Mouse (Mus musculus) stomach, embryonic 16.5 days (tissue): ENCODE results near the gene Cnn1. TPM values are rescaled to one million over a fixed set of nuclear protein-coding genes. Genes with fewer than 3 reads are reported as not detected.

ENCODE experiments used
- ATAC-seq: fragments of 200-750 bp; cut with Nextera tagmentation; 2 replicates; pipeline ENCODE4 v1.8.0; 2017; ENCODE audit warnings: moderate number of reproducible peaks, moderate TSS enrichment; ENCODE audit not compliant: insufficient read depth, low FRiP score
- H3K27ac ChIP-seq: fragments of 300-500 bp; sonication (generic); 2 replicates; pipeline ENCODE4 v1.5.1; 2014; ENCODE audit warnings: low read length
- H3K27me3 ChIP-seq: fragments of 300-500 bp; sonication (generic); 2 replicates; pipeline ENCODE4 v1.6.1; 2014; ENCODE audit warnings: low read length, control low read depth, mixed read lengths; ENCODE audit not compliant: control insufficient read depth, insufficient read depth
- H3K36me3 ChIP-seq: fragments of 300-500 bp; sonication (generic); 2 replicates; pipeline ENCODE4 v1.6.1; 2014; ENCODE audit warnings: low read length; ENCODE audit not compliant: control insufficient read depth, insufficient read depth
- H3K4me1 ChIP-seq: fragments of 300-500 bp; sonication (generic); 2 replicates; pipeline ENCODE4 v1.6.1; 2014; ENCODE audit warnings: low read length, control low read depth, mixed read lengths; ENCODE audit not compliant: control insufficient read depth, insufficient read depth
- H3K4me2 ChIP-seq: fragments of 300-500 bp; sonication (generic); 2 replicates; pipeline ENCODE4 v1.6.1; 2014; ENCODE audit warnings: low read depth, low read length, mixed read lengths
- H3K4me3 ChIP-seq: fragments of 300-500 bp; sonication (generic); replicated peaks from 2 replicates; pipeline ENCODE4 v1.5.1; 2014; ENCODE audit warnings: mild to moderate bottlenecking, low read length
- H3K9ac ChIP-seq: fragments of 300-500 bp; sonication (generic); 2 replicates; pipeline ENCODE4 v1.6.1; 2014; ENCODE audit warnings: low read length
- H3K9me3 ChIP-seq: fragments of 300-500 bp; sonication (generic); replicated peaks from 2 replicates; pipeline ENCODE4 v1.6.1; 2016; ENCODE audit warnings: low read length, control low read depth; ENCODE audit not compliant: control insufficient read depth
- WGBS: fragments of 180-500 bp; shearing (Covaris S2); extraction: QIAGEN DNeasy Blood & Tissue Kit; methylation state at CpG from one replicate; pipeline ENCODE4 v1.1.7; 2014; 5-methylcytosine and 5-hydroxymethylcytosine counted together
- polyA plus RNA-seq: library from polyadenylated mRNA; unstranded; fragments of >200 nt; fragmentation: Nextera tagmentation; extraction: Ambion mirVana; gene quantifications from 2 replicates; pipeline ENCODE4 v1.2.1, GENCODE M21; 2015

Cnn1 gene
- 505 and 582 TPM in 2 replicates for polyA plus RNA-seq

- Histone ChIP-seq H3K4me3 (peak within 1 kb of the TSS; percentile 38), H3K9ac (peak within 1 kb of the TSS; percentile 63), H3K27ac (peak within 1 kb of the TSS; percentile 84), H3K4me2 (peak within 1 kb of the TSS; percentile 36), H3K4me1 (0 out of 2 replicates have a peak, but pooled peaks cover 4% of the 10 kb centered on the region), H3K27me3 (peaks cover 24% of the 10 kb centered on the region), H3K9me3 (no peaks in the 10 kb centered on the region), H3K36me3 (no peaks in the 10 kb centered on the region)
- 5% methylated on average over 14 of the region's 14 CpGs for WGBS
- ATAC-seq, result peak; percentile 62; the same call in 1 of the 2 replicates
Measured at GRCm38 (mm10) chr9:22098993-22099696, at the start of gene Cnn1. Gene Cnn1, plus strand, starts transcription at chr9:22099216.

DNA sequence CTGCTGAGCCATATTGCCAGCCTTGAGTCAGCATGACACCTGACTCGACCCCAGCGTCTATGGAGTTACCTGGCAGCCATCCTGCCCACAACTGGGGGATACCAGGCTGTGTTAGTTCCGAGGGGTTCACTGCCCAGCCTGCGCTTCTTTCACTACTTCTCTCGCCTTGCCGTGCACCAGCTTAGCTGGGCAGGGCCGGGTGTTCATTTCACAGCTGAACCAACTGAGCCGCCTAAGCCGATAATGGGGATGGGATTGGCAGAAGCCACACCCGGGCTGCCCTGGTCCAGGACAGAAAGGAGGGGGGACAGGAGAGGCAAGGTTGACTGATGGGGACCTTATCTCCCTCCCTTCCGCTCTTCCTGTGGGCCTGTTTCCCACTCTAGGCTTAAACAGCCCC, 49.7 kb upstream of the Cnn1 start:
- Histone ChIP-seq H3K4me2 (no peak overlapping the region), H3K27ac (no peak overlapping the region), H3K36me3 (no peaks in the 10 kb centered on the region), H3K27me3 (peaks cover 44% of the 10 kb centered on the region), H3K4me1 (peaks cover 16% of the 10 kb centered on the region), H3K9ac (no peak overlapping the region), H3K4me3 (no peak overlapping the region), H3K9me3 (no peaks in the 10 kb centered on the region)
- WGBS, result 59% methylated on average over 11 of the region's 11 CpGs
- ATAC-seq, result no peak

GRCm38 (mm10) chr9:22049721-22050270, 49.2 kb upstream of the Cnn1 start:
- no peak overlapping the region; the same call in 1 of the 2 replicates for H3K4me3 ChIP-seq
- H3K4me1 ChIP-seq, result peaks cover 16% of the 10 kb centered on the region
- H3K9me3 ChIP-seq, result no peaks in the 10 kb centered on the region
- WGBS, result 49% methylated on average over 4 of the region's 4 CpGs
- peaks cover 49% of the 10 kb centered on the region for H3K27me3 ChIP-seq
- H3K27ac ChIP-seq, result no peak overlapping the region
- H3K9ac ChIP-seq, result no peak overlapping the region
- no peak for ATAC-seq
- no peaks in the 10 kb centered on the region for H3K36me3 ChIP-seq
- H3K4me2 ChIP-seq, result 0 out of 2 replicates have a peak overlapping the region, but pooled peaks have one; percentile 59

- ATAC-seq, result peak; percentile 76
- Histone ChIP-seq H3K4me3 (peak overlapping the region; percentile 38), H3K36me3 (no peaks in the 10 kb centered on the region), H3K9ac (peak overlapping the region; percentile 43), H3K27ac (no peak overlapping the region), H3K4me2 (peak overlapping the region; percentile 59), H3K9me3 (no peaks in the 10 kb centered on the region), H3K4me1 (peaks cover 17% of the 10 kb centered on the region), H3K27me3 (peaks cover 56% of the 10 kb centered on the region)
- 1% methylated on average over 43 of the region's 43 CpGs for WGBS
Measured at GRCm38 (mm10) chr9:22050351-22050889, 48.6 kb upstream of the Cnn1 start.

DNA sequence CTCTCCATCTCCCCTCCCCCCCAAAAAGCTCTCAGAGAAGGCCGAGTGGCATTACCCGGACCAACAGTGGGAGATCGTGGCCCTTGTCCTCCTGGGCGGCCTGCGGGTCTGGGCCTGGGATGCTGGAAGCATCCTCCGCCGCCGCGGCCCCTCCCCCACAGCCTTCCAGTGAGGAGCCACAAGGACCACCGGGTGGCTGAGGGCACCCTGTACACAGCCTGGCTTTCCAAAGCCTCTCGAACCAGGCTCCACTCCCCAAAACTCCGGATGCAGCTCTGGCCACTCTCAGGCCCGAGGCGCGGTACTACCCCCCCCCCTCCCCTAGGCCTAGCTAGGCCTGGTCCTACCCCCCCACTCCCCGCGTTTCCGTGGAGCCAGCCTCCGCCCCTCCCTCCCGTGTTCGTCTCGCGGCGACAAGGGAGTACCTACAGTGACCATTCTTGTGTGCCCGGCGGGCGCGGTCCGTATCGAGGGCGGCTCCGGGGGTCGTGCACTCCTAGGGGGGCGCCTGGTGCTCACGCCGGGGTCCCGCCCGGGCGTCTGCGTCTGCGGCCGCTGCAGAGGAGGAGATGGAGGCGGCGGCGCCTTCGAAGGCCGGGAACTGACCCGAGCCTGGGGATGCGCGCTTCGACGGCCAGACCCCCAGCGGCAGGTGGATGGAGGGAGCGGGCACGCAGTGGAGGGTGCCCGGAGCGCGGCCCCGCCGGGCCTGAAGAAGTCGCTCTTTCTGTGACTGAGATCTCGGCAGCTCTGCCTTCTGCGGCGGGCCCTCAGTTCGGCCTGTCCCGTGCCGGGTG, 47.7 kb upstream of the Cnn1 start:
- H3K36me3 ChIP-seq, result no peaks in the 10 kb centered on the region
- ATAC-seq, result 0 out of 2 replicates have a peak, but pooled peaks have one; percentile 3
- H3K4me2 ChIP-seq, result peak overlapping the region; percentile 59
- H3K9me3 ChIP-seq, result no peaks in the 10 kb centered on the region
- 2% methylated on average over 65 of the region's 67 CpGs for WGBS
- no peak overlapping the region for H3K27ac ChIP-seq
- H3K4me1 ChIP-seq, result peaks cover 18% of the 10 kb centered on the region
- peaks cover 56% of the 10 kb centered on the region for H3K27me3 ChIP-seq
- H3K4me3 ChIP-seq, result peak overlapping the region; percentile 38
- H3K9ac ChIP-seq, result peak overlapping the region; percentile 43

DNA sequence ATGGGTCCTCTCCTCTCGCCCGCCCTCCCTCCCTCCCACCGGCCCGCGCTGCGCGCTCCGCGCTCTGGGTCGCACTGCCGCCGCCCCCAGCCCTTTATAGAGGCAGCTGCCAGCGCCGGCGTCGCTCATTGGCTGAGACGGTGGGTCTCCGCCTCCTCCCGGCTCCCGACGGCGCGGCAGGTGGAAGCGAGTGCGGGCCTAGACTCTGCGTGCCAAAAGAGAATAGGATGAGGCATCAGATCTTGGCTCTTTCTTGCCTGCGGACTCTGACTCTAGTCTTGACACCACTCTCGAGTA, 47.1 kb upstream of the Cnn1 start, which contains the start of gene Elavl3:
Gene Elavl3, minus strand, starts transcription at position 66 of the 297 bp plus-strand sequence.
- no peak for ATAC-seq
- H3K27me3 ChIP-seq, result peaks cover 56% of the 10 kb centered on the region
- H3K9me3 ChIP-seq, result no peaks in the 10 kb centered on the region
- WGBS, result 2% methylated on average over 28 of the region's 28 CpGs
- peak within 1 kb of the TSS; percentile 43 for H3K9ac ChIP-seq
- H3K36me3 ChIP-seq, result no peaks in the 10 kb centered on the region
- H3K4me3 ChIP-seq, result peak within 1 kb of the TSS; percentile 38
- no peak within 1 kb of the TSS for H3K27ac ChIP-seq
- H3K4me2 ChIP-seq, result peak within 1 kb of the TSS; percentile 59
- peaks cover 18% of the 10 kb centered on the region for H3K4me1 ChIP-seq

GRCm38 (mm10) chr9:22053657-22054056, 45.4 kb upstream of the Cnn1 start:
- no peak overlapping the region for H3K4me2 ChIP-seq
- H3K4me3 ChIP-seq, result no peak overlapping the region
- H3K27ac ChIP-seq, result no peak overlapping the region
- ATAC-seq, result no peak
- H3K9me3 ChIP-seq, result no peaks in the 10 kb centered on the region
- H3K9ac ChIP-seq, result no peak overlapping the region
- peaks cover 51% of the 10 kb centered on the region for H3K27me3 ChIP-seq
- peaks cover 18% of the 10 kb centered on the region for H3K4me1 ChIP-seq
- peaks cover 2% of the 10 kb centered on the region; the same call in 1 of the 2 replicates for H3K36me3 ChIP-seq
- WGBS, result 24% methylated on average over 7 of the region's 7 CpGs

GRCm38 (mm10) chr9:22054411-22055076, 44.5 kb upstream of the Cnn1 start:
- WGBS, result 3% methylated on average over 32 of the region's 32 CpGs
- H3K4me3 ChIP-seq, result no peak overlapping the region
- peaks cover 51% of the 10 kb centered on the region for H3K27me3 ChIP-seq
- no peaks in the 10 kb centered on the region for H3K9me3 ChIP-seq
- no peak overlapping the region for H3K9ac ChIP-seq
- peak overlapping the region; percentile 29; the same call in 1 of the 2 replicates for H3K4me2 ChIP-seq
- peak; percentile 30; the same call in 1 of the 2 replicates for ATAC-seq
- peaks cover 7% of the 10 kb centered on the region for H3K36me3 ChIP-seq
- H3K27ac ChIP-seq, result no peak overlapping the region
- H3K4me1 ChIP-seq, result peaks cover 18% of the 10 kb centered on the region
